In the genomic region with DNA sequence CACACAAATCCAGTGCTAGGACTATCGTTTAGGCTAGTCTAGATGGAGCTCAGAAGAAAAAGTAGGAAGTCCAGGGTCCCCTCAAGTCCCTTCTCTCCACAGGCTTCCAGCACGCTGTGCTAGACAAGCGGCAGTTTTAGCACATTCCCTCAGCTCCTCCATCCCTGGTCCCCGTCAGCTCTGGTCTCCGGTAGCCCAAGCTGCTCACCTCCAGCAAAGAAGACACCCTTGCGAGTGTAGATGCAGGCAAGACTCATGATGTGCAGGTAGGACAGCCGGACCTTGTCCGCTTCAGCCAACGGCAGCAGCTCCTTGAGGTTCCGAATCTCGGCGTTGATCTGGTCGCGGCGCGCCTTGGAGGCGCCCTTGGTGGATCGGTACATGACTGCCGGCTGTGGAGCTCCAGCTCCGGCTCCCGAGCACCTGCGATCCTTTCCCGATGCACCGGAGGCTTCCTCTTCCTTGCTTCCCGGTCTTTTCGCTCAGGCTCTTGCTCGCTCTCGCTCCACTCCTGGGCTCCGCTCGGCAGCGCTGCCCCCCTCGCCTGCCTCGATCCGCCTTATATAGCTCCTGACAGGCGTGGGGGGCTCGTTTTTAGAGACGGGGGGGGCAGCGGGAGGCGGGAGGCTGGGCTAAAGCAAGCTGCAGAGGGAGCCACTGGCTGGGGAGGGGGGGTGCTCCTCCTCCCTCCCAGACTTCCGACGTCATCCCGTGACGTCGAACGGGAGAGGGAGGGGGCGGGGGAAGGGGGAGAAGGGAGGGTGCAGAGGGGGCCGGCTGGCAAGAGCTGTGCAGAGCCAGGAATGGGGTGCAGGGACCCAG, we compare ENCODE assay signal across 8 mouse cellular contexts. TPM values are rescaled to one million over a fixed set of nuclear protein-coding genes. Genes with fewer than 3 reads are reported as not detected.
A peak's percentile ranks its signal among the peaks of the same experiment; 100 is the strongest.
DNase-seq lines count a peak whose midpoint lies in the region; ATAC-seq lines count a peak whose summit lies in the region.

No protein-coding gene starts in this region.

- H3K4me1 ChIP-seq in forebrain, embryonic 16.5 days (replicated peaks; ENCODE audit: control insufficient read depth, insufficient read depth, low read length): peaks cover 37% of the 10 kb centered on the region

- peak; percentile 89 for DNase-seq in cerebellum, postnatal 14 days
- peak; percentile 62 for DNase-seq in left cerebral cortex, adult 11 months (ENCODE audit: low spot score)
- DNase-seq in retina, postnatal 1 day: peak; percentile 78
- DNase-seq in urinary bladder, postnatal 10 days (ENCODE audit: low spot score): no peak
- DNase-seq in embryo, embryonic 11 days: no peak

- H3K9ac ChIP-seq in forebrain, embryonic 16.5 days (replicated peaks; ENCODE audit: low read depth, low read length): peak overlapping the region; percentile 71

- peak overlapping the region; percentile 57 for H3K4me3 ChIP-seq in forebrain, embryonic 16.5 days (replicated peaks; ENCODE audit: low read length)

- ATAC-seq in forebrain, embryonic 16.5 days: peak; percentile 73
- no peak for ATAC-seq in erythroid progenitor cell, adult 5-6 weeks (replicated peaks; ENCODE audit: low FRiP score, poor library complexity, severe bottlenecking)
- ATAC-seq in megakaryocyte, adult 5-6 weeks (ENCODE audit: poor library complexity, severe bottlenecking): no peak

- H3K36me3 ChIP-seq in forebrain, embryonic 16.5 days (ENCODE audit: control insufficient read depth, insufficient read depth): no peaks in the 10 kb centered on the region

- 13% methylated on average over 40 of the region's 47 CpGs for WGBS in forebrain, embryonic 16.5 days

- peak overlapping the region; percentile 90 for H3K4me2 ChIP-seq in forebrain, embryonic 16.5 days (ENCODE audit: low read length)

- H3K27me3 ChIP-seq in forebrain, embryonic 16.5 days (replicated peaks; ENCODE audit: control insufficient read depth, insufficient read depth, low read length): peaks cover 40% of the 10 kb centered on the region; the same call in 1 of the 2 replicates

- no peaks in the 10 kb centered on the region for H3K9me3 ChIP-seq in forebrain, embryonic 16.5 days (ENCODE audit: control insufficient read depth, low read length)

- H3K27ac ChIP-seq in forebrain, embryonic 16.5 days (ENCODE audit: low read length): peak overlapping the region; percentile 72

RNA-seq across cellular contexts. Expression of a gene that starts 0.5 kb away (rescaled TPM):
- polyA plus RNA-seq in forebrain, embryonic 16.5 days (2015; fragmentation: Nextera tagmentation; extraction: Ambion mirVana): 0.21 and 0.71 TPM in 2 replicates
- total RNA-seq in erythroid progenitor cell, adult 5-6 weeks (2015; ENCODE audit: low replicate concordance): not detected in 2 replicates
- not detected in 2 replicates for total RNA-seq in erythroid progenitor cell, adult 5-6 weeks (2017; ENCODE audit: low replicate concordance)
- total RNA-seq in megakaryocyte, adult 5-6 weeks (2015): not detected in 2 replicates
- not detected in 2 replicates for total RNA-seq in megakaryocyte, adult 5-6 weeks (2017)

RNA-seq across cellular contexts. Expression of a gene that starts 27.7 kb away (rescaled TPM):
- polyA plus RNA-seq in forebrain, embryonic 16.5 days (2015; fragmentation: Nextera tagmentation; extraction: Ambion mirVana): 106 and 116 TPM in 2 replicates
- 4.7 and 8.0 TPM in 2 replicates for total RNA-seq in erythroid progenitor cell, adult 5-6 weeks (2015; ENCODE audit: low replicate concordance)
- 10.5 and 14.1 TPM in 2 replicates for total RNA-seq in erythroid progenitor cell, adult 5-6 weeks (2017; ENCODE audit: low replicate concordance)
- 13.4 and 15.9 TPM in 2 replicates for total RNA-seq in megakaryocyte, adult 5-6 weeks (2015)
- 26.3 and 29.1 TPM in 2 replicates for total RNA-seq in megakaryocyte, adult 5-6 weeks (2017)

RNA-seq across cellular contexts. Expression of a gene that starts 34.0 kb away (rescaled TPM):
- polyA plus RNA-seq in forebrain, embryonic 16.5 days (2015; fragmentation: Nextera tagmentation; extraction: Ambion mirVana): 11.2 and 13.4 TPM in 2 replicates
- not detected in 2 replicates for total RNA-seq in erythroid progenitor cell, adult 5-6 weeks (2015; ENCODE audit: low replicate concordance)
- total RNA-seq in erythroid progenitor cell, adult 5-6 weeks (2017; ENCODE audit: low replicate concordance): not detected in 2 replicates
- total RNA-seq in megakaryocyte, adult 5-6 weeks (2015): 0.31 and 1.0 TPM in 2 replicates
- 0.18 and 3.4 TPM in 2 replicates for total RNA-seq in megakaryocyte, adult 5-6 weeks (2017)

RNA-seq across cellular contexts. Expression of a gene that starts 46.7 kb away (rescaled TPM):
- 12.0 and 16.5 TPM in 2 replicates for polyA plus RNA-seq in forebrain, embryonic 16.5 days (2015; fragmentation: Nextera tagmentation; extraction: Ambion mirVana)
- total RNA-seq in erythroid progenitor cell, adult 5-6 weeks (2015; ENCODE audit: low replicate concordance): not detected in 2 replicates
- not detected in 2 replicates for total RNA-seq in erythroid progenitor cell, adult 5-6 weeks (2017; ENCODE audit: low replicate concordance)
- total RNA-seq in megakaryocyte, adult 5-6 weeks (2015): 0.49 TPM in 1 of 2 replicates, not detected in the other
- total RNA-seq in megakaryocyte, adult 5-6 weeks (2017): 0.51 and 0.85 TPM in 2 replicates

RNA-seq across cellular contexts. Expression of a gene that starts 49.0 kb away (rescaled TPM):
- 58.2 and 62.5 TPM in 2 replicates for polyA plus RNA-seq in forebrain, embryonic 16.5 days (2015; fragmentation: Nextera tagmentation; extraction: Ambion mirVana)
- not detected in 2 replicates for total RNA-seq in erythroid progenitor cell, adult 5-6 weeks (2015; ENCODE audit: low replicate concordance)
- 0.68 TPM in 1 of 2 replicates, not detected in the other for total RNA-seq in erythroid progenitor cell, adult 5-6 weeks (2017; ENCODE audit: low replicate concordance)
- total RNA-seq in megakaryocyte, adult 5-6 weeks (2015): not detected in 2 replicates
- total RNA-seq in megakaryocyte, adult 5-6 weeks (2017): 0.62 and 2.2 TPM in 2 replicates

Comparison
In these comparisons a context has a peak if more than half of its experiments do, and no peak if none do; other contexts are left out.
1. DNase-seq: peak in cerebellum, postnatal 14 days (2 of 2), left cerebral cortex, adult 11 months (single experiment) and retina, postnatal 1 day (single experiment); none in urinary bladder, postnatal 10 days (single experiment) and embryo, embryonic 11 days (single experiment).